Mouse (Mus musculus): ENCODE measurements around the gene Acta1. TPM values are rescaled to one million over a fixed set of nuclear protein-coding genes. Genes with fewer than 3 reads are reported as not detected.

Gene Acta1
- polyA plus RNA-seq, 1 experiment from 2014 or later: 6.7 TPM

DNA sequence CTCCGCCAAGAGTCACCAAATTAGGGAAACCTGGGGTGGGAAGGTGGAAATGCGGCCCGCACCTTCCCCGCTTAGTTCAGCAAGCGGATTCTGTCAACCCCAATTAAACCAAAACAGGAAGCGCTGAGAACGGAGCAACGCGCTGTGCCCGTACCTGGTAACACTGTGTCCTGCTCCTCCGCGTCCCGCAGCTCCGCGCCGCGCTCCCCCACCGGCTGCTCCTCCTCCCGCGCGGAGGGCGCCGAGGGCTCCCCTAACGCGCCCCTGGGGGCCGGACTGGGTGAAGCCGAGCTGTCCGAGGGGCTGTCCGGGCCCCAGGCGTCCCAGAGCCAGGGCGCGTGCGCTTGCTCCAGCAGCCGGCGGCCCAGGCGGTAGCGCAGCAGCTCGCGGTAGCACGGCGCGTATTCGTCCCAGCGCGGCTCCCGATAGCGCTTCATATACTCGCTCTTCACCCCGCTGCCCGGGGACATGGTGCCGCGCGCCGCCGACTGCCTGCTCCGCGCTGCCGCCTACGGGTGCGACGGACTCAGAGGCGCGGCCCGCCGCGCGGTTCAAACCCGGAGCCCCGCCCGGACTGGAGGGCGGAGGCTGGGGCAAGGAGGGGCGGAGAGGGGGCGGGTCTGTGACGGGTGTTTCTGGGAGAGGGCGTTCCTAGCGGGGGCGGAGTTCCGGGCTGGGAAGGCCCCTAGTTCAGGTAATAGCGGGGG, 35.5 kb downstream of the Acta1 start:
- WGBS: under 1% methylated on average over 78 of the region's 79 CpGs
- Histone ChIP-seq H3K4me3 (ENCODE audit: low read depth, low read length) (peak overlapping the region; percentile 95), H3K36me3 (ENCODE audit: control insufficient read depth, insufficient read depth, low read length) (no peaks in the 10 kb centered on the region), H3K4me1 (replicated peaks; ENCODE audit: control insufficient read depth, insufficient read depth, low read length) (peaks cover 3% of the 10 kb centered on the region; the same call in 1 of the 2 replicates), H3K27ac (ENCODE audit: low read depth, low read length) (peak overlapping the region; percentile 83), H3K27me3 (replicated peaks; ENCODE audit: control insufficient read depth, insufficient read depth, low read length) (peaks cover 17% of the 10 kb centered on the region; the same call in 1 of the 2 replicates), H3K9me3 (ENCODE audit: control insufficient read depth, low read length) (no peaks in the 10 kb centered on the region), H3K9ac (ENCODE audit: low read depth, low read length) (peak overlapping the region; percentile 91), H3K4me2 (peak overlapping the region; percentile 91)
- DNase-seq (ENCODE audit: low spot score) (peak; percentile 97), ATAC-seq (replicated peaks; ENCODE audit: low FRiP score) (peak; percentile 96)

DNA sequence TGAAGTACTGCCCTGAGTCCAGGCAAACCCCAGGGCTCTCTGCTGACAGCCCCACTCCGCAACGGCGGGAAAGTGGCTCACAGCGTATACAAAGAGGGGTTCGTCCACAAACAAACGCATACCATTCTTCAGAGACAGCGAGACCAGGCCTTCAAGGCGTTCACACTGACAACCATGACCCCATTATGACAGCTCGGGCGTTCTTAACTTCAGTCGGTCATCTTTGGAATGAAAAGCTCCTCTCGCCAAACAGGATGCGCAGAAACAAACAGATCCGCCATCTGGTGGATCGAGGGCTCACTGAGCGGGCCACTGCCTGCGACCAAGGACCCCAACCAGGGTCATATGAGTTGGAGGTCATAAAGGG, 36.0 kb downstream of the Acta1 start:
- DNase-seq (ENCODE audit: low spot score): no peak
- peak overlapping the region; percentile 95 for H3K4me3 ChIP-seq (ENCODE audit: low read depth, low read length)
- H3K27me3 ChIP-seq (replicated peaks; ENCODE audit: control insufficient read depth, insufficient read depth, low read length): peaks cover 17% of the 10 kb centered on the region; the same call in 1 of the 2 replicates
- peak; percentile 16 for ATAC-seq (replicated peaks; ENCODE audit: low FRiP score)
- no peaks in the 10 kb centered on the region for H3K36me3 ChIP-seq (ENCODE audit: control insufficient read depth, insufficient read depth, low read length)
- peak overlapping the region; percentile 83; the same call in 1 of the 2 replicates for H3K27ac ChIP-seq (ENCODE audit: low read depth, low read length)
- WGBS: under 1% methylated on average over 17 of the region's 17 CpGs
- peak overlapping the region; percentile 91 for H3K4me2 ChIP-seq
- peaks cover 3% of the 10 kb centered on the region; the same call in 1 of the 2 replicates for H3K4me1 ChIP-seq (replicated peaks; ENCODE audit: control insufficient read depth, insufficient read depth, low read length)
- H3K9ac ChIP-seq (ENCODE audit: low read depth, low read length): peak overlapping the region; percentile 91
- no peaks in the 10 kb centered on the region for H3K9me3 ChIP-seq (ENCODE audit: control insufficient read depth, low read length)

DNA sequence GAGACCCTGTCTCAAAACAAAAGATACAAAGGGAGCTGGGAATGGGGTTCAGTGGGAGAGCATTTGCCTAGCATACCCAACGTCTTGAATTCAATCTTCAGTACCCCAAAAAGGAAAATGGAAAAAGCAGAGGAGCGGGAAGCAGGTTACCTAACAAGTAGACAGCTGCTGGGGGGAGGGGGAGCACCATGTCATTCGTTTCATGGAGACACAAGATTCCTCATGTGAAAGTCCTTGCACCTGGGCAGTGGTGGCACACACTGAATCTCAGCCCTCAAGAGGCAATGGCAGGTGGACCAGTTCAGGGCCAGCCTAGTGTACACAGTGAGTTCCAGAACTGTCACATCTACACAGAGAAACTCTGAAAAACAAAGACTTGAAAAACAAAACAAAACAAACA, 37.2 kb downstream of the Acta1 start:
- DNase-seq (ENCODE audit: low spot score) (no peak), ATAC-seq (replicated peaks; ENCODE audit: low FRiP score) (no peak)
- Histone ChIP-seq H3K36me3 (ENCODE audit: control insufficient read depth, insufficient read depth, low read length) (no peaks in the 10 kb centered on the region), H3K27ac (ENCODE audit: low read depth, low read length) (no peak overlapping the region), H3K4me2 (peak overlapping the region; percentile 91; the same call in 1 of the 2 replicates), H3K4me3 (ENCODE audit: low read depth, low read length) (no peak overlapping the region), H3K27me3 (replicated peaks; ENCODE audit: control insufficient read depth, insufficient read depth, low read length) (peaks cover 12% of the 10 kb centered on the region; the same call in 1 of the 2 replicates), H3K9ac (ENCODE audit: low read depth, low read length) (no peak overlapping the region), H3K4me1 (replicated peaks; ENCODE audit: control insufficient read depth, insufficient read depth, low read length) (peaks cover 3% of the 10 kb centered on the region; the same call in 1 of the 2 replicates), H3K9me3 (ENCODE audit: control insufficient read depth, low read length) (no peaks in the 10 kb centered on the region)
- WGBS: 78% methylated on average over 3 of the region's 3 CpGs

DNA sequence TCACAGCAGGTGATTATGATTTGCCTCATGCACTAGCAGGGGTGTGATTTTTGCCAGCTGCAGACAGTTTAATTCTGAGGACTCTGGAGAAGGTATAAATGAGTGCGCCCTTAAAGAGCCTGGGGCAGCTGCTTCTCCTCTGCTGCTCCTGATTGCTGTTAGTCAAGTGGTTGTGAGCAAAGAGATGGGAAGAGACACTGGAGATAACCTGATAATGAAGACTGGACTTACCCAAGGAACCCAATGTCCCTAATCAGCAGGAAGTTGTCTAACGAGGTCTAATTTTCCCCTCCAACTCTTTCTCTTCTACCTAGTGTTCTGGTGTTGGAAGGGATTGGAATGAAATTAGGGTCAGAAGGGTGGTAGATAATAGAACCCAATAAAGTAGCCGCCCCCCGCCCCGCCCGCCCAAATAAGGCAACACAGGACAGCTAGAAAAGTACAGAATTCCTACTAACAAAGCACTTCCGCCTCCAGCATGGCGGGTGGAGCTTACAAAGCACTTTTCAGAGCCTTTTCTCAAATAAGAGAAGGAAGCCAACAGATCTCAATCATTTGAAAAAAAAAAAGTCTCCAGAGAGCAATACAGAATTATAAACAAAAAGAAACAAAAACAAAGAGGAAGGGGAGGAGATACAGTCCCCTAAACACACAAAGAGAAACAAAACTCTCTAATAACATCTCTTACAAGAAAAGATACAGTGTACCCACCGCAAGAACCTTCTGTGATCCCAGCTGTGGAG, 39.6 kb downstream of the Acta1 start:
- 74% methylated on average over 9 of the region's 9 CpGs for WGBS
- Histone ChIP-seq H3K4me1 (replicated peaks; ENCODE audit: control insufficient read depth, insufficient read depth, low read length) (peaks cover 3% of the 10 kb centered on the region; the same call in 1 of the 2 replicates), H3K4me2 (no peak overlapping the region), H3K9ac (ENCODE audit: low read depth, low read length) (no peak overlapping the region), H3K36me3 (ENCODE audit: control insufficient read depth, insufficient read depth, low read length) (no peaks in the 10 kb centered on the region), H3K4me3 (ENCODE audit: low read depth, low read length) (no peak overlapping the region), H3K27me3 (replicated peaks; ENCODE audit: control insufficient read depth, insufficient read depth, low read length) (no peaks in the 10 kb centered on the region), H3K9me3 (ENCODE audit: control insufficient read depth, low read length) (no peaks in the 10 kb centered on the region), H3K27ac (ENCODE audit: low read depth, low read length) (no peak overlapping the region)
- DNase-seq (ENCODE audit: low spot score) (no peak), ATAC-seq (replicated peaks; ENCODE audit: low FRiP score) (no peak)

DNA sequence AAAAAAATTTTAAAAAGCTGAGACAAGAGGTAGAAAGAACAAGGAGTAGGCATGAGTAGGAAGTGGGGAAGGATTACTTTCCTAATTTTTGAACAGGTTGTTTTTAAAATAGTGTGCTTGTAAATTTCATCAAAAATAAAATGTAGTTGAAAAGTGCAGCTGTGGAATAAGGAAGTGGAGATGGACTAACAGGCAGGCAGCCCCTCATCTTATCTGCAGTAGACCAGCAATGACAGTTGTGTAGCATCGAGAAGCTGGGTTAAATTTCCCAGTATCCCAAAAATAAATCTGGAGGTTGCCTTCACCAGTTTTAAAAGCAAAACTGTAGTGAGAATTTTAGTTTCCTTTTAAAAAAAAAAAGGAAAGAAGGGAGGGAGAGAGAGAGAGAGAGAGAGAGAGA, 40.3 kb downstream of the Acta1 start:
- Histone ChIP-seq H3K9ac (ENCODE audit: low read depth, low read length) (no peak overlapping the region), H3K4me3 (ENCODE audit: low read depth, low read length) (no peak overlapping the region), H3K9me3 (ENCODE audit: control insufficient read depth, low read length) (no peaks in the 10 kb centered on the region), H3K36me3 (ENCODE audit: control insufficient read depth, insufficient read depth, low read length) (no peaks in the 10 kb centered on the region), H3K27ac (ENCODE audit: low read depth, low read length) (no peak overlapping the region), H3K4me2 (no peak overlapping the region), H3K27me3 (replicated peaks; ENCODE audit: control insufficient read depth, insufficient read depth, low read length) (no peaks in the 10 kb centered on the region), H3K4me1 (replicated peaks; ENCODE audit: control insufficient read depth, insufficient read depth, low read length) (peaks cover 3% of the 10 kb centered on the region; the same call in 1 of the 2 replicates)
- no peak for DNase-seq (ENCODE audit: low spot score)
- no peak for ATAC-seq (replicated peaks; ENCODE audit: low FRiP score)
- 48% methylated on average over 1 of the region's 1 CpGs for WGBS

DNA sequence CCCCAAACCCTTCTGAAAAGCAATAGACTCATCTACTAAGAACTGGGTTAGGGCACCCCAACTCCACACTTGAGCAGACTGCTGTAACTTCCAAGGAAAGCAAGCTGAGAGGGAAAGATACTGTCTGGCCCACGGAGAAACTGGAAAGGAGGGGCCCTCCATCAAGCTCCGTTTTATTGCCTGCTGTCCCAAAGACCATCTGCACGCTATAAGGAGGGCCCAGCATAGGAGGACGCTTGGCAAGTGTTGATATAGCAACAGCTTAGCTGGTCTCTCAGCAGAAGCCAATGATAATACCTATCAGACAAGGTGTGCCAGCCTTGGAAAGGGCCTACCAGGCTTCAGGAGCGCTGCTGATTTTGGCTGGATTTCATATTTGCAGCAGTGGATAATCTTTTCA, 43.0 kb downstream of the Acta1 start:
- no peaks in the 10 kb centered on the region for H3K9me3 ChIP-seq (ENCODE audit: control insufficient read depth, low read length)
- no peak overlapping the region for H3K9ac ChIP-seq (ENCODE audit: low read depth, low read length)
- no peaks in the 10 kb centered on the region; the same call in 1 of the 2 replicates for H3K4me1 ChIP-seq (replicated peaks; ENCODE audit: control insufficient read depth, insufficient read depth, low read length)
- no peak overlapping the region for H3K4me2 ChIP-seq
- ATAC-seq (replicated peaks; ENCODE audit: low FRiP score) (no peak), DNase-seq (ENCODE audit: low spot score) (no peak)
- H3K27ac ChIP-seq (ENCODE audit: low read depth, low read length): no peak overlapping the region
- no peaks in the 10 kb centered on the region for H3K27me3 ChIP-seq (replicated peaks; ENCODE audit: control insufficient read depth, insufficient read depth, low read length)
- 77% methylated on average over 5 of the region's 5 CpGs for WGBS
- no peaks in the 10 kb centered on the region for H3K36me3 ChIP-seq (ENCODE audit: control insufficient read depth, insufficient read depth, low read length)
- H3K4me3 ChIP-seq (ENCODE audit: low read depth, low read length): no peak overlapping the region

DNA sequence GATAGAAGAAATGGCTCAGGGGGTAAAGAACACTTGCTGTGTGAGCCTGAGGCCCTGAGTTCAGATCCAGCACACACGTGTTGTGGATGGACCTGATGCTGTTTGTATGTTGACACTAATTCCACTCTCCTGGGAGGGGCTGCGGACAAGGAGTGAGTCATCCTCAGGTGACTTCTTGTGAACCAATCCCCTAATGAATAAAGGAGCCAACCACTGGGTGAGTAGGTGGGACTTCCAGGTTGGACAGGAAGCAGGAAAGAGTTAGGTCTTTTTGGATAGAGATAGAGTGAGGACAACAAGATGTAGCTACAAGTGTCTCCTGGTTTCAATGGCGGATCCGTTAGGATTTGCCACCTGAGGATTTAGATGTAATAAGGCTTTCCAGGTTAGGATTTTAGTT, 45.2 kb downstream of the Acta1 start:
- DNase-seq (ENCODE audit: low spot score) (no peak), ATAC-seq (replicated peaks; ENCODE audit: low FRiP score) (no peak)
- Histone ChIP-seq H3K4me3 (ENCODE audit: low read depth, low read length) (no peak overlapping the region), H3K36me3 (ENCODE audit: control insufficient read depth, insufficient read depth, low read length) (no peaks in the 10 kb centered on the region), H3K27ac (ENCODE audit: low read depth, low read length) (no peak overlapping the region), H3K4me2 (no peak overlapping the region), H3K9me3 (ENCODE audit: control insufficient read depth, low read length) (no peaks in the 10 kb centered on the region), H3K4me1 (replicated peaks; ENCODE audit: control insufficient read depth, insufficient read depth, low read length) (no peaks in the 10 kb centered on the region; the same call in none of the 2 replicates), H3K9ac (ENCODE audit: low read depth, low read length) (no peak overlapping the region), H3K27me3 (replicated peaks; ENCODE audit: control insufficient read depth, insufficient read depth, low read length) (no peaks in the 10 kb centered on the region)
- WGBS: 77% methylated on average over 4 of the region's 4 CpGs

DNA sequence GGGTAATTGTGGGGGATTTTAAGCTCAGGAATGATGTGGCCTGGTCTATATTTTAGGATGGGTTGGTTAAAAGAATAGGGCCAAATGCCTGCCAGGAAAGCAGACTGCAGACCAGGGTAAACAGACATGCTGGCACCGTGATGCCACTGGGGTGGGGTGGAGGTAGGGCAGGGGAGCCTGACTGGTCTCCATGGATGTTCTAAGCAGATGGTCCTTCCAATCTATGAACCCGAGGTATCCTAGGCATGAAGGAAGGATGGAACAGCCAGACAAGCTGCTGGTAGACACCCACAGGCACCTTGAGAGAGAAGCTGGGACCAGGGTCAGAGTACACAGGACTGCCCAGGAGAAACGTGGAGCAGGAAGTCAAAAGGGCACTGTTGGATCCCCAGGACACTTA, 47.0 kb downstream of the Acta1 start:
- DNase-seq (ENCODE audit: low spot score) (no peak), ATAC-seq (replicated peaks; ENCODE audit: low FRiP score) (no peak)
- no peak overlapping the region for H3K9ac ChIP-seq (ENCODE audit: low read depth, low read length)
- H3K27ac ChIP-seq (ENCODE audit: low read depth, low read length): no peak overlapping the region
- no peaks in the 10 kb centered on the region; the same call in none of the 2 replicates for H3K4me1 ChIP-seq (replicated peaks; ENCODE audit: control insufficient read depth, insufficient read depth, low read length)
- no peak overlapping the region for H3K4me2 ChIP-seq
- H3K9me3 ChIP-seq (ENCODE audit: control insufficient read depth, low read length): no peaks in the 10 kb centered on the region
- no peaks in the 10 kb centered on the region for H3K27me3 ChIP-seq (replicated peaks; ENCODE audit: control insufficient read depth, insufficient read depth, low read length)
- no peak overlapping the region for H3K4me3 ChIP-seq (ENCODE audit: low read depth, low read length)
- WGBS: 79% methylated on average over 3 of the region's 3 CpGs
- H3K36me3 ChIP-seq (ENCODE audit: control insufficient read depth, insufficient read depth, low read length): no peaks in the 10 kb centered on the region

All from liver, embryonic 11.5 days (tissue).